Mouse (Mus musculus) olfactory bulb, adult 2 months (tissue): ENCODE measurements around the gene D11Wsu47e. TPM values are rescaled to one million over a fixed set of nuclear protein-coding genes. Genes with fewer than 3 reads are reported as not detected.
"Not testable (repeated sequence)": the region's sequence is repeated elsewhere in the genome, so short reads cannot be mapped to it uniquely, and the experiment has no call there.

Source experiments
- H3K27ac ChIP-seq: fragments of 200-500 bp; 2 replicates; pipeline ENCODE4 v1.5.1; 2012; ENCODE audit warnings: low read depth, low read length; ENCODE audit not compliant: insufficient read depth
- H3K4me1 ChIP-seq: fragments of 200-500 bp; 2 replicates; pipeline ENCODE4 v1.6.1; 2012; ENCODE audit warnings: low read length; ENCODE audit not compliant: control insufficient read depth, insufficient read depth
- H3K4me3 ChIP-seq: fragments of 200-500 bp; 2 replicates; pipeline ENCODE4 v1.5.1; 2012; ENCODE audit warnings: mild to moderate bottlenecking, low read depth, low read length, moderate library complexity; ENCODE audit not compliant: insufficient read depth
- CTCF ChIP-seq: fragments of 200-500 bp; IDR thresholded peaks from 2 replicates; pipeline ENCODE4 v1.5.1; 2012; ENCODE audit warnings: low read depth, mild to moderate bottlenecking, low read length, moderate library complexity; ENCODE audit not compliant: insufficient read depth
- POLR2A ChIP-seq: fragments of 200-500 bp; IDR thresholded peaks from 2 replicates; pipeline ENCODE4 v1.6.1; 2012; ENCODE audit warnings: mild to moderate bottlenecking, low read depth, low read length, moderate library complexity; ENCODE audit not compliant: insufficient read depth
- WGBS: fragments of 180-500 bp; shearing (Covaris S2); methylation state at CpG from one replicate; pipeline ENCODE4 v1.1.7; 2018; 5-methylcytosine and 5-hydroxymethylcytosine counted together
- polyA plus RNA-seq: library from polyadenylated mRNA; stranded (reverse); fragments of >200 nt; gene quantifications from 2 replicates; pipeline ENCODE4 v1.2.4, GENCODE M21; 2012; ENCODE audit warnings: low replicate concordance; ENCODE audit not compliant: missing spikeins, insufficient read depth, insufficient read length

The D11Wsu47e gene
- polyA plus RNA-seq, 1 experiment = not detected

GRCm38 (mm10) chr11:113651206-113651906 lies 32.9 kb upstream of the D11Wsu47e start:
- H3K4me1 ChIP-seq = peaks cover 17% of the 10 kb centered on the region
- no peak overlapping the region for H3K4me3 ChIP-seq
- no peak overlapping the region for H3K27ac ChIP-seq
- WGBS = 82% methylated on average over 22 of the region's 22 CpGs
- no peak for TF ChIP-seq CTCF
- TF ChIP-seq POLR2A = no peak

- peaks cover 20% of the 10 kb centered on the region for H3K4me1 ChIP-seq
- TF ChIP-seq POLR2A (no peak), CTCF (no peak)
- no peak overlapping the region for H3K27ac ChIP-seq
- WGBS = 49% methylated on average over 8 of the region's 8 CpGs
- no peak overlapping the region for H3K4me3 ChIP-seq
These were observed 32.3 kb upstream of the D11Wsu47e start for GRCm38 (mm10) chr11:113651907-113652273.

GRCm38 (mm10) chr11:113652516-113652915 lies 31.7 kb upstream of the D11Wsu47e start:
- no peak for TF ChIP-seq CTCF
- TF ChIP-seq POLR2A = no peak
- 90% methylated on average over 6 of the region's 6 CpGs for WGBS
- Histone ChIP-seq H3K4me3 (no peak overlapping the region), H3K27ac (no peak overlapping the region), H3K4me1 (peaks cover 20% of the 10 kb centered on the region)

GRCm38 (mm10) chr11:113654105-113654504 lies 30.1 kb upstream of the D11Wsu47e start:
- no peak overlapping the region for H3K4me3 ChIP-seq
- H3K4me1 ChIP-seq = peaks cover 10% of the 10 kb centered on the region; the same call in 1 of the 2 replicates
- TF ChIP-seq POLR2A (no peak), CTCF (no peak)
- no peak overlapping the region for H3K27ac ChIP-seq
- WGBS = 94% methylated on average over 15 of the region's 15 CpGs

GRCm38 (mm10) chr11:113654561-113655270 lies 29.5 kb upstream of the D11Wsu47e start:
- Histone ChIP-seq H3K4me3 (no peak overlapping the region), H3K4me1 (peaks cover 10% of the 10 kb centered on the region; the same call in 1 of the 2 replicates), H3K27ac (no peak overlapping the region)
- TF ChIP-seq CTCF = no peak
- TF ChIP-seq POLR2A = no peak
- WGBS = 85% methylated on average over 18 of the region's 18 CpGs

- TF ChIP-seq POLR2A = no peak
- TF ChIP-seq CTCF = no peak
- Histone ChIP-seq H3K4me1 (peaks cover 8% of the 10 kb centered on the region; the same call in 1 of the 2 replicates), H3K27ac (no peak overlapping the region), H3K4me3 (no peak overlapping the region)
- 65% methylated on average over 8 of the region's 8 CpGs for WGBS
These were observed 27.7 kb upstream of the D11Wsu47e start for GRCm38 (mm10) chr11:113656511-113656932.

- no peak overlapping the region for H3K27ac ChIP-seq
- WGBS = 76% methylated on average over 4 of the region's 4 CpGs
- TF ChIP-seq POLR2A = no peak
- TF ChIP-seq CTCF = no peak
- H3K4me3 ChIP-seq = no peak overlapping the region
- peaks cover 8% of the 10 kb centered on the region; the same call in 1 of the 2 replicates for H3K4me1 ChIP-seq
These were observed 27.0 kb upstream of the D11Wsu47e start for GRCm38 (mm10) chr11:113657221-113657620.

- Histone ChIP-seq H3K27ac (no peak overlapping the region), H3K4me1 (peaks cover 8% of the 10 kb centered on the region; the same call in 1 of the 2 replicates), H3K4me3 (no peak overlapping the region)
- 87% methylated on average over 8 of the region's 8 CpGs for WGBS
- TF ChIP-seq POLR2A (no peak), CTCF (no peak)
These were observed 25.9 kb upstream of the D11Wsu47e start for GRCm38 (mm10) chr11:113658319-113658718.

- Histone ChIP-seq H3K4me3 (no peak overlapping the region), H3K4me1 (peaks cover 8% of the 10 kb centered on the region; the same call in 1 of the 2 replicates), H3K27ac (no peak overlapping the region)
- TF ChIP-seq POLR2A = no peak
- TF ChIP-seq CTCF = no peak
- 89% methylated on average over 4 of the region's 4 CpGs for WGBS
These were observed 25.4 kb upstream of the D11Wsu47e start for GRCm38 (mm10) chr11:113658763-113659162.

- H3K4me1 ChIP-seq, H3K27ac ChIP-seq, H3K4me3 ChIP-seq: not testable (repeated sequence)
- 95% methylated on average over 3 of the region's 3 CpGs for WGBS
These were observed 24.0 kb upstream of the D11Wsu47e start for GRCm38 (mm10) chr11:113660213-113660612.
